Mouse (Mus musculus) kidney, adult 11 months (tissue): ENCODE results near the gene Lifr.

Source experiments
- DNase-seq: peaks from one replicate; pipeline ENCODE4 v3.0.0; 2022

The Lifr gene

GRCm38 (mm10) chr15:7081795-7082194, 8.6 kb upstream of the Lifr start:
- no peak for DNase-seq

- no peak for DNase-seq
Observed at GRCm38 (mm10) chr15:7082901-7083300, 7.5 kb upstream of the Lifr start.

DNA sequence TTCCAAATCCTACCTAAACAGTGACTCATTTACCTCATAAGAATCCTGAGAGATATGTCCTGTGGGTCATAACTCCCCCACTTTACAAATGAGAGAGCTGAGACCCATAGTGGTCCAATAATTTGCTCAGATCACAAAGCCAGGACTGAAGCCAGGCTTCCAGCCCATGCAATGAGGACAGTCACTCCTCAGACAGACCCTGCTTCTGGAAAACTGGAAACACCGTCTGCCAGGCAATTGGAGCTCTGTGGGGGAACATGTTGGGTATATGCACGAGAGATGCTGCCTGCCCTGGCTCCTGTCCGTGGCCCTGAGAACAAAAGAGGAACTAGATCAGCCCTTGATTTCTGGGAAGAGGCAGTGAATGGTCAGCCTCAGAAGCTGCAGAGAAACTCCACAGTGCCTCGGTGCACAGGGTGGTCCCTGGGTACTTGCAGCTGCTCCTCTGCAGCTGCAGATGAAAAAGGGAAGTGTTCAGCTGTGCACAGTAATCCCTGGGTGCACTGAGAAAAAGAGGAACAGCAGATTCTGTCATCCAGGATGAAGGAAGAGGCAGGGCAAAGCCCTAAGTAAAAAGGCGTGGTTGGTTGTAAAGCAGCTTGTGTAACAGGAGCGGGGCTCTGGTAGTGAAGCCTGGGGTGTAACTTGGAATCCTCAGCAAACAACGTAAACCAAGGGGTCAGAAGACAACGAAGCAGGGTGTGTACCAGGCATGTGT, 5.5 kb upstream of the Lifr start:
- no peak for DNase-seq

- DNase-seq, result no peak
Observed at GRCm38 (mm10) chr15:7088691-7089090, 1.7 kb upstream of the Lifr start.

DNA sequence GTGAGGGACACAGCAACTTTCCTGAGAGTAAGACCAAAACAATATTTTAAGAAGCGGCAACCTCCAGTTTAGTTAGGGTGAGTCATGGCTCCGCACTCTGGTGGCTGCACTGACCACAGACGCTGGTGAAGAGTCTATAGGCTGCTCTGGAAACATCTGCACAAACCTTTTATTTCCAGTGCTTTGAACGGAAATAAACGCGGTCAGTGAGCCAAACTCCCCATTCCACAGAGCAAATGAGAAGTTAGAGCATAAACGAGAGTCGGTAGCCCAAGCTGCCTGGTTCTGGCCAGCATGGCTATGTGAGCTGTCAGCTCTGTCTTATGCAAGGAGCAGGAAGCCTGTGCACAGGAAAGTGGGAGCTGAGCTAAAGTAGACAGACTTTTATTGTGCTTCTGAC, 1.9 kb downstream of the Lifr start:
- DNase-seq, result peak; percentile 41

DNA sequence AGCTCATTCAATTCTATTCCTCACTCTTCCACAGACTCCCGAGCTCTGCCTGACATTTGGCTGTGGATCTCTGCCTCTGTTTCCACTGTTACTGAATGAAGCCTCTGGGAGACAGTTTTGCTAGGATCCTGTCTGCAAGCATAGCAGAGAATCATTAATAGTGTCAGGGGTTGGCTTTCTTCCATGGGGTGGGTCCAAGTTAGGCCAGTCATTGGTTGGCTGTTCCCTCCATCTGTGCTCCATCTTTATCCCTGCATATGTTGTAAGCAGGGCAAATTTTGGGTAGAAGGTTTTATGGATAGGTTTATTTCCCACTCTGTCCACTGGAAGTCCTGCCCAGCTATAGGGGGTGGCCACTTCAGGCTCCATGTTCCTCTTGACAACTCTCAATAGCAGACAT, 9.0 kb downstream of the Lifr start:
- DNase-seq, result no peak

- DNase-seq, result no peak
Observed at GRCm38 (mm10) chr15:7100226-7100625, 9.8 kb downstream of the Lifr start.

- no peak for DNase-seq
Observed at GRCm38 (mm10) chr15:7103051-7103450, 12.6 kb downstream of the Lifr start.

DNA sequence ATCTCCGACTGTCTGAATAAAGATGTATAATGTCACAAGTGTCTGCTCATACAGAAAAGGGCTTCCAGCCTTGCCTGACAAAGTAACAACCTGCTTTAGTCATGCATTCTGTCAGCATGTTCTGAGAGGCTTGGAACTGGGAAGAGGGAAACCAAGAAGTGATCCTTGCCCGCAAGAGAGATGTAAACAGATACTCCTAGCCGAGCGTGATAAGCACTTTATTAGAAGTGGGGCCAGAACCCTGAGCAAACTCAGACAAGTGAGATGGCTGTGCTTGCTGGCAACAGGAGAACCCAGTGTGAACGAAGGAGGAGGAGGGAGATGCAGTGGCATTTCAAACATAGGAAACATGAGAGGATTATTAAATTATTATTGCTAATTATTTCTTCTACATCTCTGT, 14.8 kb downstream of the Lifr start:
- no peak for DNase-seq

DNA sequence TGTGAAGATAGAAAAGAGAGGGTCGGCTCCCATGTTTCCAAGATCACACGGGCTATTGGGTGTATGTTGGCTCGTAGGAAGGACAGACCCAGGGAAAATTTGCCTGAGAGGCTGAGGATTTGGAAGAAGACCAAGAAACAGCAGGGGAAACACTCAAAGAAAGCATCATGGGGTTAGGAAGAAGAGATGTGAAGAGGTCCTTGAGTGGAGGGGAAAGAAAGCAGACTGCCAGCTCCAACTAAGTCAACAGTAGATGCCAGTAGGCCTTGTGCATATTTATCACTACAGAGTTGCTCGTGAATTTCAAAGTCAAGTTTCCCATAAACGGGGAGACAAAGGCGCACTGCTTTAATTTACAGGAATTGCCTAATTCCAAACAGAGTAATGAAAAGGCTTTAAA, 17.7 kb downstream of the Lifr start:
- DNase-seq, result no peak

DNA sequence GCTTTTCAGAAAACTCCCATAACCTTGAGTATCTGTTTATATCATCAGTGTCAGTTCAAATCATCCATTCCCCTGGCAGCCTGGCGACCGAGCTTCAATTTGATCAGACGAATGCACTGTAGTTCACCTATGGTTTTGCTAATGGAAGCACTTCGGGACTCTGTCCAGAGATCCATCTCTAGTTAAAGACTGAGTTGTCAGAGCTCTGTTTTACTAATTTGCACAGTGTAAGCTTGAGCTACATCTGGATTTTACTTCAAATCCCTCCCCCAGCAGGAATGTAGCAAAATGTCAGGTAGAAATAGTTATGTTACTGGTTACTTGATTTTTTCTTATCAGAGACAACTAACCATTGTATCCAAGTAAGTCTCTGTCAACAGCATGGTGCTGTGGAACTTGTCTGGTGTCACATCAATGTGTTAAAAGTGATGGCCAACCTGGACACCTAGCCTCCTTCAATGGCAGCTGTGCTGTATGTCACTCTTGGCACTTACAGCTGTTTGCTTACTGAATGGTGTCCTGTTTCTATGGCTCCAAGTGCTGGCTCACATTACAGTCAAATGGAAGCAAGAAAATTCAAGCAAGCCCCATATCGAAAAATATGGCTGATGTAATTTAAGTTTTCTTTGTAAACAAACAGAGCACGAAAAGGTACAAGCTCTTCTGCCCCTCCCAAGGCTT, 22.0 kb downstream of the Lifr start:
- no peak for DNase-seq

- DNase-seq, result no peak
Observed at GRCm38 (mm10) chr15:7113906-7114305, 23.5 kb downstream of the Lifr start.

DNA sequence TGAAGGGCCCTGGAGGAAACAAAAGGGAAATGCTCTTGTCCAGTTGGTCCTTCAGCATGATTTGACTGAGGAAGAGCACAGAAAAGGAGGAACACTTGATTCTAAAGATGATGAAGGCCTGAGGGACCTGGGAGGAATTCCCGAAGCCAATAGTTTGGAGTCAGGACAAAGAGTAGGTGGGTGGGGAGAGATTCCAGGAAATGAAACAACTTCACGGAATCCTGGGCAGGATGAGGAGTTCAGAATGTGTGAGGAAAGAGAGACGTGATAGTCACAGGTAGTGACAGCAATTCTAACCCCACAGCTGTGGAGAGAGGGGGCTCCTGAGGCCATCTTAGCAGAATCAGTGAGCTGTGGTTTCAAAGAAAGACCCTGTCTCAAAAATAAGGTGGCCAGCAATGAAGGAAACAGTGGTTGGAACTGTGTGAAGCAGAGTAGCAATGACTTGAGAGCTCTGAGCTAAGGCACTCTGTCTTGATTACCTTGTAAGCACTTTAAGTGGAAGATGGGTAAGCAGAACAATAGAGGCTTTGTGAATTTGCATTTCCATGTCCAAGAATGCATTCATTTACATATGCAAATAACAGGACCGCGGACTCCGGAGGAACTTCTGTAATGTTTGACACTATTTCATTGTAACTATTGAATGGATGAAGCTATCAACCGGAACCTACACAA, 25.1 kb downstream of the Lifr start:
- no peak for DNase-seq

GRCm38 (mm10) chr15:7116216-7116615, 25.8 kb downstream of the Lifr start:
- no peak for DNase-seq

DNA sequence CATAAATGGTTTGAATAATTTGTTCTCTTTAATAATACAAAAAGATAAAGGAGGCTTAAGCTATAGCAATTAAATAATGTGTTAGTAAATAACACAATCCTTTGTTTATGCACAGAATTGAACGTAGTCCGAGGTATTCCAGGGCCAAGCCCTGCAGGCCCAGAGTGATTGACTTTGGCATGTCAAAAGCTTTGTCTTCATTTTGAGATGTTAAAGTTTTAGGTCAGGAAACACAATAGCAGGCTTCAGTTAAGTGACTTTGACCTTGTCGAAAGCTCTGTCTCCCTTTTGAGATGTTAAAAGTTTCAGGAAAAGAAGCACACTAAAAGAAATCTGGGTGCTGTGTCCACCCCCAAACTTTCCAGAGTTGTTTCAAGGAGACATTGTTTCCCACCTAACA, 26.3 kb downstream of the Lifr start:
- DNase-seq, result no peak

- no peak for DNase-seq
Observed at GRCm38 (mm10) chr15:7117944-7118343, 27.5 kb downstream of the Lifr start.

DNA sequence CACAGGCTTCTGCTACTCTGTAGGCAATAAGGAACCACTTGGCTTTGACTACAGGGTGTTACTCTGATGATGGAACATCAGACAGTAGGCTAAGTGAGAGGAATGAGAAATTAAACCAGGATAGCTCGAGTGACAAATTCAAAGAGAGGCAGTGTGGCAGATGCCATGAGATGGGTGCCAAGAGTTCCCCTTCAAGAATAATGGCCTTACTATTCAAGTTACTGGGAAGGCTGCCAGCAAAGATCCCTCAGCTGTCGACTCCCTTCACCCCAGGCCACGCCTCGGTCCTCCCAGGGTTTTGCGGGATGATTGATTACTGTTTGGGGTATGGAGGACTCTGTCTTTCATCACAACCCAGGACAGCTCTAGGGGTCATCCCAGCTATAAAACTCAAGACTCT, 28.4 kb downstream of the Lifr start:
- no peak for DNase-seq

- DNase-seq, result no peak
Observed at GRCm38 (mm10) chr15:7119930-7120512, 29.6 kb downstream of the Lifr start.

DNA sequence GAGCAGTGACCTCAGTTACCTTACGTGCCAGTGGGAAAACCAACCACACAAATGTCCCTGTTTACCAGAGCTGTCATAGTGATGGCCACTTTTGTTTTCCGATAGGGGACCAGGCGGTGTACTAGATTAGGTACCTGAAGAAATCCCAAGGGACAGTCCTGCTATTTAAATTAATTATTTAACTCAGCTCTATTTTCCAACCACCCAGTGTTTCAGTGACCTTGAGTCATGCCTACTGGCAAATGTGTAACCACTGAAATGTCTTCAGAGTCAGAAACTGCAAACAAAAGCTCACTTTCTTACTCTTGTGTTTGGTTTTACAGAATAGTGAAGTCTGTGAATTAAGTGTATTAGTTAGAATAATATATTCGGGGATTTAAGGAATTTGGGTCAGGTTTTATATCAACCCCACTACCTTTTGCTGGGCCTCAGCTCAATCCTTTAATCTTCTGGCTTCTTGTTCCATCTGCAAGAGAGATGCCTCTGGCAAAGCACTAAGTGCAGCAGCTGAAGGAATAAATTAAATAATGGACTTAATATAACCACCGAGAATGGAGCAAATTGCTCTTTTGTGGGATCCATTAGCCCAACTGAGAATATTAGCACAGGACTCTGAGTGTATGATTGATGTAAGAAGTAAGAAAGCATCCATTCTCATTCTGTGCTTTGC, 33.5 kb downstream of the Lifr start:
- DNase-seq, result peak; percentile 51

- no peak for DNase-seq
Observed at GRCm38 (mm10) chr15:7126171-7126570, 35.8 kb downstream of the Lifr start.

- DNase-seq, result peak; percentile 49
Observed at GRCm38 (mm10) chr15:7128627-7129126, 38.3 kb downstream of the Lifr start.

- peak; percentile 90 for DNase-seq
Observed at GRCm38 (mm10) chr15:7129127-7129943, 38.9 kb downstream of the Lifr start.
